Mouse (Mus musculus): Measurements from ENCODE around the gene Uxs1. TPM values are rescaled to one million over a fixed set of nuclear protein-coding genes. Genes with fewer than 3 reads are reported as not detected.
A peak's percentile ranks its signal among the peaks of the same experiment; 100 is the strongest.

Gene Uxs1
- total RNA-seq, 2 experiments from 2014 or later, result 7.8 to 8.8 TPM

- DNase-seq, result peak; percentile 57 to 77
- intact Hi-C loops (cut with DNase I), result loop anchor here (1.0 to 5.0 kb wide), 4 partner anchors 101 to 599 kb away; no protein-coding TSS in a partner anchor
Observed at GRCm38 (mm10) chr1:43737812-43738518, 89.6 kb downstream of the Uxs1 start.

- no peak for DNase-seq
- intact Hi-C loops (cut with DNase I), result no loop called here
Observed at GRCm38 (mm10) chr1:43732657-43733056, 94.9 kb downstream of the Uxs1 start.

- intact Hi-C loops (cut with DNase I), result no loop called here
- no peak for DNase-seq
Observed at GRCm38 (mm10) chr1:43732100-43732499, 95.5 kb downstream of the Uxs1 start.

GRCm38 (mm10) chr1:43730491-43730924 is 97.1 kb downstream of the Uxs1 start, which contains the start of gene 1500015O10Rik:
Gene 1500015O10Rik, plus strand, starts transcription at chr1:43730602.
- intact Hi-C loops (cut with DNase I), result no loop called here

GRCm38 (mm10) chr1:43722459-43722858 is 105.1 kb downstream of the Uxs1 start:
- intact Hi-C loops (cut with DNase I), result no loop called here

More at GRCm38 (mm10) chr1:43730491-43730924, 97.1 kb downstream of the Uxs1 start, which contains the start of gene 1500015O10Rik:
- peak; percentile 52 to 69 for DNase-seq

GRCm38 (mm10) chr1:43718793-43719192 is 108.8 kb downstream of the Uxs1 start:
- intact Hi-C loops (cut with DNase I), result no loop called here
- no peak for DNase-seq

More at GRCm38 (mm10) chr1:43722459-43722858, 105.1 kb downstream of the Uxs1 start:
- no peak for DNase-seq

GRCm38 (mm10) chr1:43717967-43718366 is 109.6 kb downstream of the Uxs1 start:
- intact Hi-C loops (cut with DNase I), result no loop called here
- no peak for DNase-seq

GRCm38 (mm10) chr1:43714841-43715240 is 112.8 kb downstream of the Uxs1 start:
- intact Hi-C loops (cut with DNase I), result no loop called here
- DNase-seq, result peak in 1 of 2 experiments; percentile 37

- peak; percentile 54 to 56 for DNase-seq
- intact Hi-C loops (cut with DNase I), result loop anchor here (10.0 kb wide), 1 partner anchor 254 kb away; the partner anchor contains the start of gene Nck2
Observed at GRCm38 (mm10) chr1:43698577-43699000, 129.0 kb downstream of the Uxs1 start.

Other genes starting within 250 kb of the Uxs1 start
- gene 1500015O10Rik, start 97.2 kb downstream of the Uxs1 start, total RNA-seq (2021), result 1 to 10 TPM; 2.6 to 2.9 TPM
- 10 to 100 TPM; 43.1 to 45.2 TPM for gene Tpp2, start 105.8 kb upstream of the Uxs1 start, total RNA-seq (2021)
- not detected for gene Mettl21c, start 192.2 kb upstream of the Uxs1 start, total RNA-seq (2021)
- under 1 TPM in 1 of 2 experiments, not detected in 1; 0.02 TPM for gene Gm8251, start 234.1 kb upstream of the Uxs1 start, total RNA-seq (2021)

Data from heart, postnatal 14 days (tissue).